Mouse (Mus musculus): ENCODE measurements around the gene Foxa1.

Gene Foxa1

GRCm38 (mm10) chr12:57541118-57541517 is 5.6 kb downstream of the Foxa1 start:
- DNase-seq (ENCODE audit: low spot score in 2 of 2): no peak

GRCm38 (mm10) chr12:57539551-57539985 is 7.1 kb downstream of the Foxa1 start:
- DNase-seq (ENCODE audit: low spot score in 2 of 2): no peak

- no peak for DNase-seq (ENCODE audit: low spot score in 2 of 2)
These were observed 7.8 kb downstream of the Foxa1 start for GRCm38 (mm10) chr12:57538588-57539550.

DNA sequence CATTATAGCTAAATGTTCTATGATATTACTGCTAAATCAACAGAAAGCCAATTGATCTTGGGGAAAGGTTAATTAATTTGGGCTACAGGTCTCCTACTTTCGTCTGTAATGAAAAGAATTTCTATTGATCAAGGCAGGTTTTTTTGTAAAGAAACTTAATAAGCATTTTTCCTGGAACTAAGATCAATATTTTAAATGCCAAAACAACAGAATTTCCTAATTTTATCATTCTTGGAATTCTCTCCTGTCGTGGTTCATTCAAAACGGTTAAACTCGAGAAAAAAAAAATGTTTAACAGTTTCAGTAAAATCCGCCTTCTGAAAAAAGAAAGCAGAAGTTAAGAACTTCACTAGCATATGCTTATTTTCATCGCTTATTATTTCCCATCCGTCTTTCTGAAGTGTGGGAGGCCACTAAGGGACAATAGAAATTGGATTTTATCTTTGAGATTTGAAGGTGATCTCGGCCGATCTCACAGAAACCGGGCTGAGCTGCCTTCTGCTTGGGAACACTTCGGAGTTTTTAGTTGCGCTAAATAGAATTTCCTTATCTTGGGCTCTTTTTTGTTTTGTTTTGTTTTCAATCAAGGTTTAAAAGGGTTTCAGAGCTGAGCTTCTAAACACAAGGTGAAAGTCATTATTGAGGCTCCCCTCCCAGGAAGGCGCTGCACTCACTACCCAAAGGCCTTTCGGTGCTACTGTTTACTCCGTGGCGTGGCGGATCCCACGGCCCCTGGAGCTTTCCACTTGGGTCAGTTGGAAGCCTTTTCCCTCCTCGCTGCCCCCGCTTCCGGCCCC is 8.7 kb downstream of the Foxa1 start:
- DNase-seq (ENCODE audit: low spot score in 2 of 2): no peak

GRCm38 (mm10) chr12:57536909-57537670 is 9.6 kb downstream of the Foxa1 start:
- DNase-seq (ENCODE audit: low spot score in 2 of 2): no peak

DNA sequence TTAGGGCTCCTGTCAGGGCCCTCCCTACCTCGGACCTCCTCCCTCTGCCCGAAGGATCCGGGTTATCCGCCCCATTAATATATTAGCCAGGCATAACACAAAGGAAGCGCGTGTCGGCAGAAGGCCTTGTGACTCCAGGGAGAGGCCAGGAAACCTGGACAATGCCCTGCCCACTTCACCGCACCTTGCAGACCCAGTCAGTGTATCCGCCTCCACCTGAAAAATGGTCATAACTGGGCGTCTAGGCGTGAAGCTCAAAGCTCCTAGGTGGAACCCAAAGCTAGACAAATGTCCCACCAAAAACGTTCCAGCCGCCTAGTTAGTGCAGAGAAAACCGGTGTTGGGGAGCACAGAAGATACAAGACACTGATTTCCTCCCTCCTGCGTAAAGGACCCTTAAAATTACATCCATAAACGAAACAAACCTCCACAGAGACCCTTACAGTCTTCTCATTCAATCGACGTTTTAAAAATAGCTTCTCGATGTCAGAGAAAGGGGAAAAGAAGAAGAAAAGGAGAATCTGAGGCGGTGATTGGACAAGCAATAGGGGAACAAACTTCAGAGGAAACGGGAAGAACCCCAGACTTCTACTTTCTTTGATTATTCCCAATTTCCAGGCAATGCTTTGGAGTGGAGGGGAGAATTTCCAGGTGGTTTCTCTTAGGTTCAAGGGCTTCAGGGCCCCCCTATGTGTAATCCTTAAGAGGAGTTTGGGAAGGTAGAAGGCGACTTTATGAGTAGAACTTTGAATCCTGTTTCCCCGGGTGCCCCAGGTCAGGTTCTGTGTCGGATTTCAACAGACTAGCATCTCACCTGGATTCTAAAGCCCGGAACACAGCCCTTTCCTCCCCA is 10.4 kb downstream of the Foxa1 start:
- DNase-seq (ENCODE audit: low spot score in 2 of 2): no peak

DNA sequence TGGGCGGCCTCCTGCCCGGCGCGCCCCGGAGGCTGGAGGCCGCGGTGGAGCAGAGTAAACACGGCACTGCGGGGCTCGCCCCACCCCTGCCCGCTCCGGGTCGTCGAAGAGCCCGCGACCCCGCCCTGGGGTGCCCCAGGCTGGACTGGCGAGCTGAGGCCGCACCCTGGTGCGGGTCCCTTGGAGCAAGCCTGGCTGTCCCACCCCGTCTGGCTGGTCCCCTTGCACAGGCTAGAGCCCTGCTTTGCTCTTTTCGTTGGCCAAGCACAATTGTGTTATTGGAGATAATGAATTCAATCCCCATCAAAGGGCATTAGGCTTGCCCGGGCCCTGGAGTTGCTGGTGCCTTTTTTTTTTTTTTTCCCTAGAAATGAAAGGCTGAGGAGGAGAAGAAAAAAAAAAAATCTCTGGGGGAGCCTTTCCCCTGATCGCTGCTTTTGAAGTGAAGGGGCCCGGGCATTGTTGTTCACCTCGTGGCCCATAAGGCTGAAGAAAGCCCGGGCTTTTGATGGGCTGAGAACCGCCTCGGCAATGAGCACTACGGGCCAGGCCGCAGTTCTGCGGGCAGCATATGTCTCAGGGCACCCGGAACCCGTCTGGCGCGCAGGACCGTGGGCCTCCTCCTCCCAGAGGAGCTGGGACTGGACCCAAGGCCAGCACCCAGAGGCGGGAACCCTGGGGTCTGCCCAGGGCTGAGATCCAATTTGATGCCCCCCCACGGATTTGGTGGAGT is 11.7 kb downstream of the Foxa1 start:
- DNase-seq (ENCODE audit: low spot score in 2 of 2): no peak

GRCm38 (mm10) chr12:57534517-57534878 is 12.2 kb downstream of the Foxa1 start:
- DNase-seq (ENCODE audit: low spot score in 2 of 2): no peak

- DNase-seq (ENCODE audit: low spot score in 2 of 2): no peak
These were observed 16.2 kb downstream of the Foxa1 start for GRCm38 (mm10) chr12:57530474-57530873.

DNA sequence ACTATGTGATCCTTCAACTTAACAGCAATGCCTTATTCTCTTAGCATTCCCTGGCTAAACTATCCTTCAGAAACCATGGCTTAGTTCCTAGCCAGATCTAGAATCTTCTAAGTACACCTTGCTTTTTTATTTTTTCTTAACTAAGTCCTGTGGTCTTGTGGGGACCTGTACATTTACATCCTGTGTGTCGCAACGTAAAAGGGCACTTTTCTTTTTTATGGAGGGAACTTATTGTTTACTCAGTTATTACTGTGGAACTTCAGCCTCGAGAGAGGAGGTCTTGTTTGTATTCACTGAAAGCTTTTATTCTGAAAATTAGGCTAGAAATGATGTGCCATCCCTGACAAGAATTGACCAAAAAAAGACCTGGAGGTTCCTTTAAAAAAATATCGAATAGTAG is 18.4 kb downstream of the Foxa1 start:
- DNase-seq (ENCODE audit: low spot score in 2 of 2): no peak

DNA sequence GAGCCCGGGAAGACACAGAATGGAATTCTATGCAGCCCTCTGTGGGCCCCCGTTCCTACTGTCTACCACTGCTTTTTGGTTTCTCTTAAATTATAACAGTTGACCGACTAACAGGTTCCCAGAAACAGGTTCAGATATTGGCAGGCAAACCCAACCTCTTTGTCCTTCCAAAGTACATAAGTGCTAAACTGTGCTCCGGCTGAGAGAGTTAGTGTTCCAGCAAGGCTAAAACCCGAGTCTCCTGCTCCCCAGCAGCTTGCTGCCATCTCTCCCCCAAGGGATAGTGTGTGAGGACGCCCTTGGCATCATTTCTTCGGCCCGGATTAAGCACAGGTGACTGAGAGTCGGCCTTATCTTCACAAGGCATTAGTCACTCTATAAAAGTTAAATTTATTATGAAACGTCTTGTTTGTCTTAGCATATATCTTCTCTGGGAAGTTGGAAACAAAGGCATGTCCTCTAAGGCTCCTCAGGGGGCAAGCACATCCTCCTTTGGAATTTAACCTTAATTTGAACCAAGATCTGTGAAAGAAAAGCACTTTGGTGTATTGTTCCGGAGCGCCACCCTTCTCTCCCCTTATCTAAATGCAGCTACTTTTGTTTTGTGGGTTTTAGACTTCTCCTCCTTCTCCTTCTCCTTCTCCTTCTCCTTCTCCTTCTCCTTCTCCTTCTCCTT is 30.9 kb downstream of the Foxa1 start:
- no peak for DNase-seq (ENCODE audit: low spot score in 2 of 2)

DNA sequence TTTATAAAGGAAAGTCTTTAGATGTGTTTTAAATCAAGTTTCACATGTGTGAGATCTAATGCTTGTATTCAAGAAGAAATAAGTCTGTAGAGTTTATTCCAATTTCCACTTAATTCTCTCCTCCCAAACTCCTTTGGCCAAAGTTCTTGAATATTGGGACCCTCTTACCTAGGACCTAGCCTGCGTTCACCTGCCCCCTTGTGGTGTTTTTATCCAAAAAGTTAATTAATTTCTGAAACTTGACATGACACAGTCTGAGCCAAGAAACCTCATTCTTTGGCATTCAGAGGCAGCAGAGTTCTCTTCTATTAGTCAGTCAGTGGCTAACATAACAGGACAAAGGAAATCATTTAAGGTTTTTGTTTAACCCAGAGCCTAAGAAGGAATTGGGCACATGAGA is 32.2 kb downstream of the Foxa1 start:
- DNase-seq (ENCODE audit: low spot score in 2 of 2): no peak

DNA sequence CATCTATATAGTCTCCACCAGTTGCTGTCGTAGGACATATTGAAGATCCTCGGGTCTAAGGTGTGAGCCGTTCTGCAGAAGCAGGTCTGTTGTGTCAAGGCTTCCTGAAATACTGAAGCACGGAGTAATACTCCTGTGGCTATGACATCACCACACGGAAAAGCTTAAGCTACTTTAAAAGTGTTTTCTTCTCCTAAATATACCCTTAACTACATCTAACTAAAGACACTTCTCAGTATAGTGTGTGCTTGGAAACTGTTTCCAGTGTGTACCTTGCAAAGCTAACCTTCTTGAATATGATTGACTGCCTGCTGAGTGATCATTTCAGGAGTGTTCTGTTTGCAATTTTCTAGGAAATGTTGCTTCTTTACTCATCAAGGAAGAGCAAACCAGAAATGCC is 35.2 kb downstream of the Foxa1 start:
- DNase-seq (ENCODE audit: low spot score in 2 of 2): no peak

DNA sequence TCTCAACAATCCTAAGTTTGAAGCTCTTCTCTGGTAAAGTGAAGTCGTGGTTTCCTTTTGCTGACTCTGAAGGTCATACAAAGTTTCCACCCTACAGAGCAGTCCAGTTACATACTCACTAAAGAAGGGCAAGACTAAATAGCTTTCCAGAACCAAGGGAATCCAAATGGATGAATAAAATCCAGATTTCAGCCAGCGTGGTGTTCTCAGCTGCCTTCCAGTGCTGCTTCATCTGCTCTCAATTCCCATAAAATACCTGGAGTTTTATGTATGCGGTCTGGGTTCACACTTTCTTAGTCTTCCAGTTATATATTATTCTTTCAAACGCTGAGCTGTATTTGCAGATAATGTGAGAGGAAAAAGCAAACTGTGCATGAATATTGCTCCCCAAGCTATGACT is 35.6 kb downstream of the Foxa1 start:
- no peak for DNase-seq (ENCODE audit: low spot score in 2 of 2)

GRCm38 (mm10) chr12:57509726-57510125 is 37.0 kb downstream of the Foxa1 start:
- no peak for DNase-seq (ENCODE audit: low spot score in 2 of 2)

- DNase-seq (ENCODE audit: low spot score in 2 of 2): no peak
These were observed 37.8 kb downstream of the Foxa1 start for GRCm38 (mm10) chr12:57508938-57509337.

GRCm38 (mm10) chr12:57505329-57505728 is 41.4 kb downstream of the Foxa1 start:
- DNase-seq (ENCODE audit: low spot score in 2 of 2): no peak

DNA sequence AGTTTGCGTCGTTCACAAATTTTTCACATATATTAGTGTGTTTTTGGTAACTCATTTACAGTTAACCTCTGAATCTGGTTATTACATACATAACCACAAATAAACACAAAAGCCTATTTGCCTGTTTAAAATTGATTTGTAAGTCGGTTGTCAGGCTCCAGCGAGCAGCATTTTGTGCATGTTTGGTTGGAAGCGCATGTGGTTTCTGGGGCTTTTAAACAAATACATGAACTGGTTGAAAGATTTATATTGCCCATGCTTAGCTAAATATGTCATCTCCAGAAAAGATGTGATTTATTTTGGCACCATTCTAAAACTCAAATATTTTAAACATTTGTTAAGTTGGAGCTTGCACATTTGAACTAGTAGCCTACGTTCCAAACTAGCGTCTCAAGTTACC is 46.5 kb downstream of the Foxa1 start:
- DNase-seq (ENCODE audit: low spot score in 2 of 2): no peak

DNA sequence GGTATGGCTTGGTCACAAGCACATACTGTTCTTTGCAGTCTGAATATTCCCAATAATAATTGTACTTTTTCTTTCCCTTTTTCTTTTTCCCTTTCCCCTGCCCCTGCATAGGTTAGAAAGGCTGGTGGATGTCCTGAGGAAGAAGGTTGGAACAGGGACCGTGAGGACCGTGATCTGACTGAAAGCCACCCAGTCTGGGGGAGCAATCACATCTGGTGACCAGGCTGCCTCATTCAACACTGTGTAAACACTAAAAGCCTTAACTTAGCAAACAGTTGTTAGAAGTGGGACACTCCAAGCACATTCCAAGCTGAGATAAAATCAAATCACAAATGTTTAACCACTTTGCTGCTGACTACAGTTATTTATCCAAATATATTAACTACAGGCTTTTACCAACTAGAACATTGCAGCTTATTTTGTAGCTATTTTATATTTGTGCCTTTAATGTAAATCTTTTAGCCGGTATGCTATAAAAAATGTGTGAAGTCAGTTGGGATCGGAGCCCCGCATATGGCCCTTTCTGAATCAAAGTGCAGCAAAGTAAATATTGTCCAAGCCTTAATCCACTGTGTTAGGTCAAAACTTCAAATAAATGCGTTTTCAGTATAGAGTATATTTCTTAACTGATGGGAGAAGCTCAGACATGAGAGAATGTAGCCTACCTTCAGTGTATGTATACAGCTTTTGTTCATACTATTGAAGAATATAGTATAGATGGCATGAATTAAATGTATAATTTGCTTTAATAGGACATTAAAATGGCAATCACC is 50.2 kb downstream of the Foxa1 start:
- DNase-seq (ENCODE audit: low spot score in 2 of 2): no peak
